Mouse (Mus musculus): ENCODE results near the gene Minos1. TPM values are rescaled to one million over a fixed set of nuclear protein-coding genes. Genes with fewer than 3 reads are reported as not detected.

The Minos1 gene
- polyA plus RNA-seq, 1 experiment from 2014 or later = 478 TPM

DNA sequence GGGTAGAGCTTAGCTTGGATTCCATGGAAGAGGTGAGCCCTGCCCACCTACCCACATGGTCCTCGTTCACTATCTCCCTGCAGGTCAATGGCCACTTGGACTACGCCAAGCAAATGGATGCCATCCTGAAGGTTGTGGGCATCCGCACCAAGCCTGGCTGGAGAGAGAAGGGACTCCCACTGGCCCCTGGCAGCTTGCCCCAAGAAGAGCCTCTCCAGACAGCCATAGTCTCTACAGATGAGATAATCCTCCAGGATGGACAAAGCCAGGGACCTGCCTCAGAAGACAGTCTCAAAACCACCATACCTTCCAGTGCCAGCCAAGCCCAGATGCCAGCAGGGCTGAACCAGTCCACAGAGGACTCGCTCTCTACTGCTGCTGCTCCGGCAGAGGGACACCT, 72.9 kb downstream of the Minos1 start:
- 89% methylated on average over 5 of the region's 5 CpGs for WGBS
- no peak overlapping the region for H3K9ac ChIP-seq (replicated peaks; ENCODE audit: low read length)
- no peak for ATAC-seq (ENCODE audit: low FRiP score, low TSS enrichment)
- no peak overlapping the region for H3K4me3 ChIP-seq (ENCODE audit: low read length)
- H3K27me3 ChIP-seq (ENCODE audit: insufficient read depth, low read length) = no peaks in the 10 kb centered on the region
- H3K9me3 ChIP-seq (ENCODE audit: low read length) = no peaks in the 10 kb centered on the region
- H3K4me1 ChIP-seq (ENCODE audit: insufficient read depth, low read length) = no peaks in the 10 kb centered on the region
- H3K27ac ChIP-seq (ENCODE audit: low read length) = no peak overlapping the region
- H3K36me3 ChIP-seq (ENCODE audit: insufficient read depth, low read length) = no peaks in the 10 kb centered on the region
- no peak overlapping the region for H3K4me2 ChIP-seq (replicated peaks; ENCODE audit: low read depth, low read length)

DNA sequence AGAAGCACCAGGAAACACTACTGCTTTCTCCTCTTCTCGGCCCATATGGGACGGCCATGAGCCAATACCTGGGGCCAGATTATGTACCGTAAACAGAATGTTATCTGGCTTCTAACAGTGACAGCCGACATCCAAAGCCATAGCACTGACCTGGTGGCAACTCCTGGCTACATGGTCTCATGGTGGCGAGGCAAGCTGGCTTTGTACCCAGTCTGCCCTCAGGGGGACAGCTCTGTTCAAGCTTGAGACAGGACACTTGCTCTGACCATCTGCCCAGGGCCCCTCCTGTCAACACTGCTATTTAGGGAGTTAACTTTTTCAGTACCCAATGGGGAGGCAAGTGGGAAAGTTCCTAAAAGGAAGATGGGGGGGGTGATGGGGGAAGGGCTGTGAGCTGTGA, 73.6 kb downstream of the Minos1 start:
- no peak for ATAC-seq (ENCODE audit: low FRiP score, low TSS enrichment)
- no peaks in the 10 kb centered on the region for H3K36me3 ChIP-seq (ENCODE audit: insufficient read depth, low read length)
- no peak overlapping the region for H3K4me3 ChIP-seq (ENCODE audit: low read length)
- WGBS = 80% methylated on average over 5 of the region's 5 CpGs
- no peaks in the 10 kb centered on the region for H3K27me3 ChIP-seq (ENCODE audit: insufficient read depth, low read length)
- H3K9me3 ChIP-seq (ENCODE audit: low read length) = no peaks in the 10 kb centered on the region
- no peak overlapping the region for H3K9ac ChIP-seq (replicated peaks; ENCODE audit: low read length)
- H3K4me1 ChIP-seq (ENCODE audit: insufficient read depth, low read length) = no peaks in the 10 kb centered on the region
- no peak overlapping the region for H3K27ac ChIP-seq (ENCODE audit: low read length)
- H3K4me2 ChIP-seq (replicated peaks; ENCODE audit: low read depth, low read length) = no peak overlapping the region

DNA sequence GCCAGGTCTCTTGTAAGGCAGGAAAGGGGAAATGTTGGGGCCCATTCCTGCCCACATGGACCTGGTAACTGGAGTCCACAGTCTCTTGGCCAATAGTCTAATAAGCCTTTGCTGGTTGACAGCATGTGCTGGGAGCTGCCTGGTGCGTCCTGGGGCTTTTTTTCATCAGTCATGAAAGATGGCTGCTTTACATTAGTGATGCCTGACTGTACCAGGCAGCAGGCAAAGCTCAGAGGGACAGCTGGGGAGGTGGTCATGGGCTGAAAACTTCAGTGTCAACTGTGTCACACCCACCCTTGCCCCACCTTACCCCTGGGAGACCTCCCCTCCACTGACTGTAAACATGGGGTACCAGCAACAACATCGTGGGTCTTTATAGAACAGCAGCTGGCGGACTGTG, 75.2 kb downstream of the Minos1 start:
- WGBS = 83% methylated on average over 3 of the region's 3 CpGs
- no peaks in the 10 kb centered on the region for H3K36me3 ChIP-seq (ENCODE audit: insufficient read depth, low read length)
- ATAC-seq (ENCODE audit: low FRiP score, low TSS enrichment) = no peak
- no peak overlapping the region for H3K4me3 ChIP-seq (ENCODE audit: low read length)
- H3K9me3 ChIP-seq (ENCODE audit: low read length) = no peaks in the 10 kb centered on the region
- no peak overlapping the region for H3K4me2 ChIP-seq (replicated peaks; ENCODE audit: low read depth, low read length)
- H3K27ac ChIP-seq (ENCODE audit: low read length) = no peak overlapping the region
- no peaks in the 10 kb centered on the region for H3K4me1 ChIP-seq (ENCODE audit: insufficient read depth, low read length)
- H3K27me3 ChIP-seq (ENCODE audit: insufficient read depth, low read length) = no peaks in the 10 kb centered on the region
- H3K9ac ChIP-seq (replicated peaks; ENCODE audit: low read length) = no peak overlapping the region

DNA sequence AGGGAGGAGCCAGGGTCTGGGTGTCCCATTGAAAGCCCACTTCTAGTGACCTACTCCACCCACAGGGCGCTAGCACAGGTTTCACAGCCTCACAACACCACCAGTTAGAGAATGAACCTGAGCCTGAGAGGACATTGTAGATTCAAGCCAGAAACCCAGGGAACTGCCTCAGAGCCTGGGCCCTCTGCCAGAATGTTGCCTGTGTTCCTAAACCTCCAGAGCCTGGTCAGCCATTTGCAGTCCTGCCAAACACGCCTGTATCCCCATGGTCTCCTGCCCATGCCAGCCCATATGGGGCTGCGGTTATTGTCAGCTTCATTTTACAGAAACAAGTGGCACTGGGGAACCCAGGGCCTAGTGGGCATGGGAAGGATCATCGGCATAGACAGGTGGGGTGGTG, 75.6 kb downstream of the Minos1 start:
- Histone ChIP-seq H3K4me2 (replicated peaks; ENCODE audit: low read depth, low read length) (no peak overlapping the region), H3K4me3 (ENCODE audit: low read length) (no peak overlapping the region), H3K27me3 (ENCODE audit: insufficient read depth, low read length) (no peaks in the 10 kb centered on the region), H3K27ac (ENCODE audit: low read length) (no peak overlapping the region), H3K36me3 (ENCODE audit: insufficient read depth, low read length) (no peaks in the 10 kb centered on the region), H3K9ac (replicated peaks; ENCODE audit: low read length) (no peak overlapping the region), H3K9me3 (ENCODE audit: low read length) (no peaks in the 10 kb centered on the region), H3K4me1 (ENCODE audit: insufficient read depth, low read length) (no peaks in the 10 kb centered on the region)
- 77% methylated on average over 4 of the region's 4 CpGs for WGBS
- no peak for ATAC-seq (ENCODE audit: low FRiP score, low TSS enrichment)

DNA sequence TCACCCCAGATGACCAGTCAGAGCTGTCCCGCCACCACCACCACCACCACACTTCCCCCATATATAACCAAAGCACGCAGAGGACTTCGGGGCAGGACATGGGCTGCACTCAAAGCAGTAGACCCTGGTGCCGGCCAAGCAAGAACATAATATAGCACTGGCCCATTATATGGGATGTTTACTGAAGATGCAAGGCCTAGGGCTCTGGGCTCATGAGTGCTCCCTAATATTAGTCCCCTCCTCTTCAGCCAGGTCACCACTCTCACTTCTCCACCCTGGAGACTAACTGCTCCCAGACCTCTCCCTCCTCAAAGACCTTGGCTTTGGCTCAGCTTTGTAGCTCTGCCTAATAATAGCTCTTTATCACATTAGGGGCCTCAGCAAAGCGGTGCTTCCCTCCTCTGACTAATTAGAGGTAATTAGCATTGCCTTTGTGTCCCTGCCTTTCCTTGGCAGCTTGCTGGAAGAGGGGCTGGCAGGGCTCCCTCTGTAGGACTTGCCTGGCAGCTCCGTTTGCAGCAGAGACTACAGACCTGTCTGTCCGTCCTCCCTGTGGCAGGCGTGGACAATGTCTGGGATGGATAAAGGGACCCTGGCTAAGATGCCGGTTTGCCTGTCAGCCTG, 76.5 kb downstream of the Minos1 start:
- H3K36me3 ChIP-seq (ENCODE audit: insufficient read depth, low read length) = no peaks in the 10 kb centered on the region
- H3K9ac ChIP-seq (replicated peaks; ENCODE audit: low read length) = no peak overlapping the region
- H3K27me3 ChIP-seq (ENCODE audit: insufficient read depth, low read length) = no peaks in the 10 kb centered on the region
- no peak overlapping the region for H3K4me3 ChIP-seq (ENCODE audit: low read length)
- no peak overlapping the region for H3K4me2 ChIP-seq (replicated peaks; ENCODE audit: low read depth, low read length)
- H3K9me3 ChIP-seq (ENCODE audit: low read length) = no peaks in the 10 kb centered on the region
- no peaks in the 10 kb centered on the region for H3K4me1 ChIP-seq (ENCODE audit: insufficient read depth, low read length)
- H3K27ac ChIP-seq (ENCODE audit: low read length) = no peak overlapping the region
- ATAC-seq (ENCODE audit: low FRiP score, low TSS enrichment) = no peak
- 53% methylated on average over 9 of the region's 9 CpGs for WGBS

DNA sequence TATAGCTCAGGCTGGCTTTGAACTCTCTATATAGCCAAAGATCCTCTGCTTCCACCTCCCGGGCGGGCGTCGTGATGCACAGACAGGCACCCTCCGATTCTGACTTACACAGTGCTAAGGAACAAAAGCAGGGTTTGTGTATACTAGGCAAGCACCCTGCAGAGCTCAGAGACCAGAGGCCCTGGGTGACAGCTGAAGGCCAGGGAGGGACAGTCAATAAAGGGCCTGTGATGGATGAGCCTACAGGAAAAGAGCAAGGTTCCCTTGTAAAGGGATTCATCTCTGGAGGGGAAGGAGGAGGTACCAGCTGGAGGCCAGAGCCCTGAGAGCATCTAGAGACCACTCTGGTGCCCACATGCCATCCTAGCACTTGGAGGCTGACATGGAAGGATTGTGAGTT, 77.5 kb downstream of the Minos1 start:
- Histone ChIP-seq H3K36me3 (ENCODE audit: insufficient read depth, low read length) (no peaks in the 10 kb centered on the region), H3K4me1 (ENCODE audit: insufficient read depth, low read length) (no peaks in the 10 kb centered on the region), H3K9me3 (ENCODE audit: low read length) (no peaks in the 10 kb centered on the region), H3K9ac (replicated peaks; ENCODE audit: low read length) (no peak overlapping the region), H3K4me3 (ENCODE audit: low read length) (no peak overlapping the region), H3K27ac (ENCODE audit: low read length) (no peak overlapping the region), H3K27me3 (ENCODE audit: insufficient read depth, low read length) (no peaks in the 10 kb centered on the region), H3K4me2 (replicated peaks; ENCODE audit: low read depth, low read length) (no peak overlapping the region)
- 55% methylated on average over 5 of the region's 5 CpGs for WGBS
- no peak for ATAC-seq (ENCODE audit: low FRiP score, low TSS enrichment)

DNA sequence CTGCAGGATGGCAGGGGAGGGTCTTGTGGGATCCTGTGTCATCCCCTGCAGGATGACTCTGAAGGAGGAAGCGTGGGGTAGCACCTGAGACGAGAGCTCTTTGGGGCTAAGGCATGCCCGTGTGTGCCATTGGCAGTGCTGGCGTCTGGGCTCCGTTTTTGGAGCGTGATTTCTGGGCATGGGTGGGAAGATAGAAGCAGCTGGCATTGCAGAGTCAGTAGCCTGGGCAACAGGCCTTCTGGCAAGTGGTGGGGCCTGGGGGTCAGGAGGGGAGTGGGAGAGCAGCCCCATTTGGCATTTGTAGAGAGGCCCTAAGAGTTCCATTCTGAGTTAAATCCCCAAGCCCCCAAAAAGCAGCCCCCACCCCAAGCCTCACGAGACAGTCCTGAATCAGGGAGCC, 78.1 kb downstream of the Minos1 start:
- no peak for ATAC-seq (ENCODE audit: low FRiP score, low TSS enrichment)
- no peak overlapping the region for H3K4me2 ChIP-seq (replicated peaks; ENCODE audit: low read depth, low read length)
- 79% methylated on average over 7 of the region's 7 CpGs for WGBS
- no peak overlapping the region for H3K9ac ChIP-seq (replicated peaks; ENCODE audit: low read length)
- no peaks in the 10 kb centered on the region for H3K36me3 ChIP-seq (ENCODE audit: insufficient read depth, low read length)
- H3K4me1 ChIP-seq (ENCODE audit: insufficient read depth, low read length) = no peaks in the 10 kb centered on the region
- H3K27ac ChIP-seq (ENCODE audit: low read length) = no peak overlapping the region
- no peaks in the 10 kb centered on the region for H3K9me3 ChIP-seq (ENCODE audit: low read length)
- no peak overlapping the region for H3K4me3 ChIP-seq (ENCODE audit: low read length)
- H3K27me3 ChIP-seq (ENCODE audit: insufficient read depth, low read length) = no peaks in the 10 kb centered on the region

Other genes with a start within 250 kb of the Minos1 start
- 3.0 and 3.6 TPM in 2 replicates for gene Otud3, start 217.2 kb downstream of the Minos1 start, polyA plus RNA-seq (2015; fragmentation: Nextera tagmentation; extraction: Ambion mirVana)
- gene Rnf186, start 164.0 kb downstream of the Minos1 start, polyA plus RNA-seq (2015; fragmentation: Nextera tagmentation; extraction: Ambion mirVana) = 9.8 and 11.0 TPM in 2 replicates
- 8.8 and 8.9 TPM in 2 replicates for gene Tmco4, start 158.2 kb downstream of the Minos1 start, polyA plus RNA-seq (2015; fragmentation: Nextera tagmentation; extraction: Ambion mirVana)
- 0.12 and 0.15 TPM in 2 replicates for gene Htr6, start 55.5 kb downstream of the Minos1 start, polyA plus RNA-seq (2015; fragmentation: Nextera tagmentation; extraction: Ambion mirVana)
- 27.6 and 31.1 TPM in 2 replicates for gene Nbl1, start 38.1 kb downstream of the Minos1 start, polyA plus RNA-seq (2015; fragmentation: Nextera tagmentation; extraction: Ambion mirVana)
- 405 and 415 TPM in 2 replicates for gene Capzb, start 61.8 kb upstream of the Minos1 start, polyA plus RNA-seq (2015; fragmentation: Nextera tagmentation; extraction: Ambion mirVana)
- 16.9 and 17.6 TPM in 2 replicates for gene Pqlc2, start 179.6 kb upstream of the Minos1 start, polyA plus RNA-seq (2015; fragmentation: Nextera tagmentation; extraction: Ambion mirVana)
- 201 and 210 TPM in 2 replicates for gene Akr7a5, start 179.6 kb upstream of the Minos1 start, polyA plus RNA-seq (2015; fragmentation: Nextera tagmentation; extraction: Ambion mirVana)
- 122 and 123 TPM in 2 replicates for gene Mrto4, start 221.5 kb upstream of the Minos1 start, polyA plus RNA-seq (2015; fragmentation: Nextera tagmentation; extraction: Ambion mirVana)
- gene Emc1, start 221.5 kb upstream of the Minos1 start, polyA plus RNA-seq (2015; fragmentation: Nextera tagmentation; extraction: Ambion mirVana) = 27.6 and 32.7 TPM in 2 replicates
- 72.2 and 73.6 TPM in 2 replicates for gene Ubr4, start 221.5 kb upstream of the Minos1 start, polyA plus RNA-seq (2015; fragmentation: Nextera tagmentation; extraction: Ambion mirVana)